Mouse (Mus musculus): ENCODE results near the gene Slc19a3. TPM values are rescaled to one million over a fixed set of nuclear protein-coding genes. Genes with fewer than 3 reads are reported as not detected.
A peak's percentile ranks its signal among the peaks of the same experiment; 100 is the strongest.

The Slc19a3 gene
- polyA plus RNA-seq, 1 experiment from 2014 or later: 0.60 TPM

DNA sequence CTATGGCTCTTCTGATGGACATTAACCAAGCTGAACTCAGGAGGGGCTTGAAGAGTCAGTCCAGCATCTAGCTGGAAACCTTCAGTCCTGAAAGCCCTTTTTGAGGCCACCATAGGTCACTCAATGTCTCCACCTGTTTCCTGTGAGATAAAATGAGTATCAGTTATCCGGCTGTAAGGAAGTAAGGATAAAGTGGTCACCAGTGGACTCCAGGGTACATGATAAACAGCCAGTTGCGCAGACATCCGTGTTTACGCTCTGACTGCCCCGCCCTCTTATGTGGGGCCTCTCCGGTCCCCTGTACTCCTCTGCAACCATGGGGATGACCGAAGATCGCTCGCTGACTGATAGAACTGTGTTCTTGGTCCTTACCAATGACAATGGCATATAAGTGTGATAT, 63.9 kb downstream of the Slc19a3 start:
- 88% methylated on average over 9 of the region's 9 CpGs for WGBS
- no peaks in the 10 kb centered on the region for H3K4me1 ChIP-seq (ENCODE audit: control insufficient read depth, insufficient read depth, low read length)
- DNase-seq (ENCODE audit: low spot score): no peak
- H3K4me2 ChIP-seq (ENCODE audit: low read depth, low read length): no peak overlapping the region
- no peak overlapping the region for H3K4me3 ChIP-seq (ENCODE audit: low read depth, low read length)
- H3K36me3 ChIP-seq (replicated peaks; ENCODE audit: control insufficient read depth, insufficient read depth, low read depth, low read length): no peaks in the 10 kb centered on the region
- H3K27me3 ChIP-seq (ENCODE audit: control insufficient read depth, insufficient read depth, low read length): no peaks in the 10 kb centered on the region
- H3K9ac ChIP-seq (replicated peaks; ENCODE audit: low read length): no peak overlapping the region
- no peak overlapping the region for H3K27ac ChIP-seq (replicated peaks; ENCODE audit: low read depth, low read length)
- no peak for ATAC-seq (replicated peaks; ENCODE audit: insufficient number of reproducible peaks, low FRiP score, low TSS enrichment, low read depth)
- no peaks in the 10 kb centered on the region for H3K9me3 ChIP-seq (replicated peaks; ENCODE audit: control insufficient read depth, low read length)

DNA sequence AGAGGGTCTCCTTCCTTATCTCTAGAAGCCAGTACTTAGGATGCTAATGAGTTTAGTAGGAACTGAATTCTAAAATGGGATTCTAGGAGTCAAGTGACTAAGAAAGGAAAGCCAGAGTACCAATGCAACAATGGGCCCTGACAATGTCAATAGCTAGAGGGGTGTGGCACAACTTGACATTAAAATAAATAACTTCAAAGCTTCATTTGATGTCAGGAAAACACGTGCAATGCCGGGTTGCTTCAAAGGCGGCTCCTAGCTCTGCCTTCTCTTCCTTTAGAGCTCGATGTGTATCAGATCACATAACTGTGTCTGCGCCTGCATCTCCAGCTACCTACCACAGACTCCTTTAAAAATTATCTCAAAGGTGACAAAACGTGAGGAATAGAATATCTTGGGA, 64.3 kb downstream of the Slc19a3 start:
- Histone ChIP-seq H3K36me3 (replicated peaks; ENCODE audit: control insufficient read depth, insufficient read depth, low read depth, low read length) (no peaks in the 10 kb centered on the region), H3K9me3 (replicated peaks; ENCODE audit: control insufficient read depth, low read length) (no peaks in the 10 kb centered on the region), H3K4me1 (ENCODE audit: control insufficient read depth, insufficient read depth, low read length) (no peaks in the 10 kb centered on the region), H3K9ac (replicated peaks; ENCODE audit: low read length) (no peak overlapping the region), H3K27ac (replicated peaks; ENCODE audit: low read depth, low read length) (no peak overlapping the region), H3K4me2 (ENCODE audit: low read depth, low read length) (no peak overlapping the region), H3K4me3 (ENCODE audit: low read depth, low read length) (no peak overlapping the region), H3K27me3 (ENCODE audit: control insufficient read depth, insufficient read depth, low read length) (no peaks in the 10 kb centered on the region)
- no peak for DNase-seq (ENCODE audit: low spot score)
- no peak for ATAC-seq (replicated peaks; ENCODE audit: insufficient number of reproducible peaks, low FRiP score, low TSS enrichment, low read depth)
- WGBS: 83% methylated on average over 6 of the region's 6 CpGs

DNA sequence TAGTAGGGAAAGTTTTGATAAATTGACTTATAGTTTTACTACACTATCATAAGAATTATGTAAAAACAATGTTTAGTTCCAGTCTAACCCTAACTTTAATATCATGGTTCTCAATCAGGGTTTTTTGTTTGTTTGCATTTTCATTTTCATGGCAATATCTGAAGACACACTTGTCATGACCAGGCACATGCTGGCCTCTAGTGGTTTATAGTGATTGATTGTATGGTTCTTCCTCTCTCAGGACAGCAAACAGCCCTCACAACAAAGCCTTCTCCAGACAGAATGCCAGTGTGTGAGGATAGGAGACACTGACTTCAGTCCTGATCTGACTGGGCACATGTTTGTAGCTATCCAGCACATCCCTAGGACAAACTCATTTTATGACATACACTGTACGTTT, 65.0 kb downstream of the Slc19a3 start:
- H3K27me3 ChIP-seq (ENCODE audit: control insufficient read depth, insufficient read depth, low read length): no peaks in the 10 kb centered on the region
- no peak overlapping the region for H3K9ac ChIP-seq (replicated peaks; ENCODE audit: low read length)
- H3K27ac ChIP-seq (replicated peaks; ENCODE audit: low read depth, low read length): no peak overlapping the region
- H3K4me3 ChIP-seq (ENCODE audit: low read depth, low read length): no peak overlapping the region
- H3K36me3 ChIP-seq (replicated peaks; ENCODE audit: control insufficient read depth, insufficient read depth, low read depth, low read length): no peaks in the 10 kb centered on the region
- no peaks in the 10 kb centered on the region for H3K9me3 ChIP-seq (replicated peaks; ENCODE audit: control insufficient read depth, low read length)
- WGBS: 84% methylated on average over 1 of the region's 1 CpGs
- no peak for ATAC-seq (replicated peaks; ENCODE audit: insufficient number of reproducible peaks, low FRiP score, low TSS enrichment, low read depth)
- H3K4me2 ChIP-seq (ENCODE audit: low read depth, low read length): no peak overlapping the region
- H3K4me1 ChIP-seq (ENCODE audit: control insufficient read depth, insufficient read depth, low read length): no peaks in the 10 kb centered on the region
- DNase-seq (ENCODE audit: low spot score): no peak

DNA sequence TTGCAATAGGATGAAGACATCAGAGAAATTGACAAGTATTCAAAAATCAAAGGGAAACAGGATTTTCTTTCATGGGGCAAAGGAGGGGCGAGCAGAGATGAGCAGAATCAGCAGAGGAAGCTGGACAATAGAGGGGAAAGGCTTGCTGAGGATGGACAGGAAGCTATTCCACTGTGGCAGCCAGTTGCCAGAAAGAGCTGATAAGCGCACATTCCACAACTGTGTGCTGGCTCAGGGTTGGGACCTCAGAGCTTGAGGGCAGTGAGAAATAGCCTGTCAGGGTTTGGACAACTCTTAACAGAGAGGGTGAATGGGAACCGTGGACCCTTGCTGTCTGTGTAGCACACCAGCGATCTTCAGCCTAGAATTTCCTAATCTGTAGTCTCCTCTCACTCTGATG, 66.2 kb downstream of the Slc19a3 start:
- WGBS: 55% methylated on average over 4 of the region's 4 CpGs
- H3K36me3 ChIP-seq (replicated peaks; ENCODE audit: control insufficient read depth, insufficient read depth, low read depth, low read length): no peaks in the 10 kb centered on the region
- no peaks in the 10 kb centered on the region for H3K9me3 ChIP-seq (replicated peaks; ENCODE audit: control insufficient read depth, low read length)
- H3K4me3 ChIP-seq (ENCODE audit: low read depth, low read length): no peak overlapping the region
- no peak overlapping the region for H3K9ac ChIP-seq (replicated peaks; ENCODE audit: low read length)
- no peak overlapping the region for H3K27ac ChIP-seq (replicated peaks; ENCODE audit: low read depth, low read length)
- no peak for ATAC-seq (replicated peaks; ENCODE audit: insufficient number of reproducible peaks, low FRiP score, low TSS enrichment, low read depth)
- no peak overlapping the region for H3K4me2 ChIP-seq (ENCODE audit: low read depth, low read length)
- H3K27me3 ChIP-seq (ENCODE audit: control insufficient read depth, insufficient read depth, low read length): no peaks in the 10 kb centered on the region
- no peak for DNase-seq (ENCODE audit: low spot score)
- no peaks in the 10 kb centered on the region for H3K4me1 ChIP-seq (ENCODE audit: control insufficient read depth, insufficient read depth, low read length)

DNA sequence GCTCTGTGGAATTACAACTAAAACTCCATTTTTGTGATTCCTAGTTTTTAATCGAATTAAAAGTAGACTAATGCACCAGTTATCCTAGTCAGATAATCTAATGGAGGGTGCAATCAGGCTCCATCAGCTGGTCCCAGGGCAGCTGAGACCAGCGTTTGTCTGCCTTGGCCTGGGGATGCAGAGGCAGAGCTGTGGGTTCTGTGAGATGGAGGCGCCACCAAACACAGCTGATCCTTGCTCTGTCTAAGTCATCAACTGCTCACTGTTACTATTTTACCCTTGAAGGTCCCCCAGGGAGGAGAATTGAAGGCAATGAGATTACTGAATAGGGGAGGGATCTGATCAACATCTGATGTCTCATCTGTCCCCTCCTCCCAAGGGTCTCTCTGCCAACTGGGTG, 71.8 kb downstream of the Slc19a3 start:
- Histone ChIP-seq H3K4me3 (ENCODE audit: low read depth, low read length) (no peak overlapping the region), H3K9me3 (replicated peaks; ENCODE audit: control insufficient read depth, low read length) (no peaks in the 10 kb centered on the region), H3K9ac (replicated peaks; ENCODE audit: low read length) (no peak overlapping the region), H3K36me3 (replicated peaks; ENCODE audit: control insufficient read depth, insufficient read depth, low read depth, low read length) (no peaks in the 10 kb centered on the region), H3K27ac (replicated peaks; ENCODE audit: low read depth, low read length) (no peak overlapping the region), H3K4me2 (ENCODE audit: low read depth, low read length) (no peak overlapping the region), H3K27me3 (ENCODE audit: control insufficient read depth, insufficient read depth, low read length) (no peaks in the 10 kb centered on the region), H3K4me1 (ENCODE audit: control insufficient read depth, insufficient read depth, low read length) (no peaks in the 10 kb centered on the region)
- ATAC-seq (replicated peaks; ENCODE audit: insufficient number of reproducible peaks, low FRiP score, low TSS enrichment, low read depth) (0 out of 2 replicates have a peak, but pooled peaks have one; percentile 56), DNase-seq (ENCODE audit: low spot score) (no peak)
- 67% methylated on average over 3 of the region's 3 CpGs for WGBS

Other genes with a start within 250 kb of the Slc19a3 start
- 48.6 and 51.6 TPM in 2 replicates for gene Agfg1, start 199.0 kb downstream of the Slc19a3 start, polyA plus RNA-seq (2014; fragmentation: Nextera tagmentation; extraction: Ambion mirVana)
- gene A030005L19Rik, start 125.1 kb downstream of the Slc19a3 start, polyA plus RNA-seq (2014; fragmentation: Nextera tagmentation; extraction: Ambion mirVana): not detected in 2 replicates
- gene A030014E15Rik, start 113.5 kb downstream of the Slc19a3 start, polyA plus RNA-seq (2014; fragmentation: Nextera tagmentation; extraction: Ambion mirVana): not detected in 2 replicates
- not detected in 2 replicates for gene Gm6217, start 107.0 kb downstream of the Slc19a3 start, polyA plus RNA-seq (2014; fragmentation: Nextera tagmentation; extraction: Ambion mirVana)
- gene A030003K21Rik, start 95.1 kb downstream of the Slc19a3 start, polyA plus RNA-seq (2014; fragmentation: Nextera tagmentation; extraction: Ambion mirVana): not detected in 2 replicates
- not detected in 2 replicates for gene Gm7544, start 82.4 kb downstream of the Slc19a3 start, polyA plus RNA-seq (2014; fragmentation: Nextera tagmentation; extraction: Ambion mirVana)
- not detected in 2 replicates for gene Gm47955, start 78.2 kb downstream of the Slc19a3 start, polyA plus RNA-seq (2014; fragmentation: Nextera tagmentation; extraction: Ambion mirVana)
- not detected in 2 replicates for gene Gm47959, start 37.9 kb downstream of the Slc19a3 start, polyA plus RNA-seq (2014; fragmentation: Nextera tagmentation; extraction: Ambion mirVana)
- gene Krtap28-10, start 4.0 kb upstream of the Slc19a3 start, polyA plus RNA-seq (2014; fragmentation: Nextera tagmentation; extraction: Ambion mirVana): not detected in 2 replicates
- not detected in 2 replicates for gene Gm47969, start 6.5 kb upstream of the Slc19a3 start, polyA plus RNA-seq (2014; fragmentation: Nextera tagmentation; extraction: Ambion mirVana)
- gene A030005K14Rik, start 20.9 kb upstream of the Slc19a3 start, polyA plus RNA-seq (2014; fragmentation: Nextera tagmentation; extraction: Ambion mirVana): not detected in 2 replicates
- not detected in 2 replicates for gene Krtap28-13, start 22.5 kb upstream of the Slc19a3 start, polyA plus RNA-seq (2014; fragmentation: Nextera tagmentation; extraction: Ambion mirVana)
- gene Ccl20, start 78.3 kb upstream of the Slc19a3 start, polyA plus RNA-seq (2014; fragmentation: Nextera tagmentation; extraction: Ambion mirVana): not detected in 2 replicates
- gene Daw1, start 121.3 kb upstream of the Slc19a3 start, polyA plus RNA-seq (2014; fragmentation: Nextera tagmentation; extraction: Ambion mirVana): not detected in 2 replicates

Data from embryonic facial prominence, embryonic 11.5 days (tissue).